Mouse (Mus musculus): ENCODE measurements around the gene Plekha6. TPM values are rescaled to one million over a fixed set of nuclear protein-coding genes. Genes with fewer than 3 reads are reported as not detected.

Gene Plekha6
- total RNA-seq, 1 experiment: 3.5 TPM

- Histone ChIP-seq H3K9me3 (ENCODE audit: control insufficient read depth, insufficient read depth, low read depth, low read length) (no peaks in the 10 kb centered on the region), H3K27ac (ENCODE audit: insufficient read depth, low read depth, low read length, poor library complexity, severe bottlenecking) (no peak overlapping the region), H3K9ac (ENCODE audit: insufficient read depth, low read depth, low read length, poor library complexity, severe bottlenecking) (no peak overlapping the region), H3K4me3 (ENCODE audit: insufficient read depth in 1 of 2, low read depth in 1 of 2, low read length in 2 of 2, poor library complexity in 1 of 2, severe bottlenecking in 1 of 2) (no peak overlapping the region), H3K36me3 (ENCODE audit: control insufficient read depth, insufficient read depth, low read length, poor library complexity, severe bottlenecking) (no peaks in the 10 kb centered on the region), H3K4me1 (ENCODE audit: control insufficient read depth in 2 of 2, insufficient read depth in 2 of 2, low read length in 2 of 2, poor library complexity in 1 of 2) (0 out of 4 replicates have a peak, but pooled peaks cover 0 to under 1% of the 10 kb centered on the region in 2 experiments)
- TF ChIP-seq ZC3H11A (IDR thresholded peaks at IDR 0.05; ENCODE audit: borderline replicate concordance, low read depth, low read length): no peak
- no peak for TF ChIP-seq ZNF384 (IDR thresholded peaks at IDR 0.05; ENCODE audit: low read depth, low read length)
- TF ChIP-seq CHD2 (IDR thresholded peaks at IDR 0.05; ENCODE audit: low read depth, low read length): no peak
- no peak for TF ChIP-seq MAFK (IDR thresholded peaks at IDR 0.05; ENCODE audit: insufficient read depth, low read depth, low read length)
- no peak for TF ChIP-seq HCFC1 (IDR thresholded peaks at IDR 0.05; ENCODE audit: borderline replicate concordance, insufficient read depth, low read length)
- in situ Hi-C loops (cut with MboI; ENCODE audit: low sequenced_read_pairs in 2 of 2, unreplicated experiment in 2 of 2): loop anchor here (25.0 kb wide), 2 partner anchors 210 to 460 kb away; partner anchors contain the start of genes Etnk2 (in 1 of the 2), Ren1 (in 1 of the 2) and Snrpe (in 1 of the 2)
- DNase-seq (ENCODE audit: low read depth, low spot score): no peak
Observed at GRCm38 (mm10) chr1:133152213-133152612, 11.8 kb upstream of the Plekha6 start.

DNA sequence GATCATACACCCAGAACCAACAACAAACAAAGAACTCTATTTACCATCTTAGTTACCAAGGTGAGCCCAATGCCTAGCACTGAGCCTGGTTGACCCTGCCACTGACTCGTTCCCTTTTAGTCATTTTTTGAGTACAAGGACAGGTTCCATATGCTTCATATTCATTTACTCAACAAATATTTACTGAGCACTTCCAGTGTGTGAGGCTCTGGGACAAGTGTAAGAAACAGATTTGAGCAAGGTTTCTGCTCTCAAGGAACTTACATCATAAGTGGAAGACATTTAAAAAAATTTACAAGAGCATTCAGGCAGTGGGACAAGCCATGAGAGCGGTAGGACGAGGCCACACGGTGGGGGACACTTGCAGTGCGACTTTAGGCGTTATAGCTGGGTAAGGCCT lies 8.7 kb upstream of the Plekha6 start:
- Histone ChIP-seq H3K27ac (ENCODE audit: insufficient read depth, low read depth, low read length, poor library complexity, severe bottlenecking) (no peak overlapping the region), H3K9me3 (ENCODE audit: control insufficient read depth, insufficient read depth, low read depth, low read length) (no peaks in the 10 kb centered on the region), H3K4me3 (ENCODE audit: insufficient read depth in 1 of 2, low read depth in 1 of 2, low read length in 2 of 2, poor library complexity in 1 of 2, severe bottlenecking in 1 of 2) (no peak overlapping the region), H3K9ac (ENCODE audit: insufficient read depth, low read depth, low read length, poor library complexity, severe bottlenecking) (no peak overlapping the region), H3K4me1 (ENCODE audit: control insufficient read depth in 2 of 2, insufficient read depth in 2 of 2, low read length in 2 of 2, poor library complexity in 1 of 2) (no peaks in the 10 kb centered on the region), H3K36me3 (ENCODE audit: control insufficient read depth, insufficient read depth, low read length, poor library complexity, severe bottlenecking) (no peaks in the 10 kb centered on the region)
- in situ Hi-C loops (cut with MboI; ENCODE audit: low sequenced_read_pairs in 2 of 2, unreplicated experiment in 2 of 2): loop anchor here (25.0 kb wide), 2 partner anchors 207 to 457 kb away; partner anchors contain the start of genes Etnk2 (in 1 of the 2), Ren1 (in 1 of the 2) and Snrpe (in 1 of the 2)
- TF ChIP-seq ZC3H11A (IDR thresholded peaks at IDR 0.05; ENCODE audit: borderline replicate concordance, low read depth, low read length) (no peak), CHD2 (IDR thresholded peaks at IDR 0.05; ENCODE audit: low read depth, low read length) (no peak), ZNF384 (IDR thresholded peaks at IDR 0.05; ENCODE audit: low read depth, low read length) (no peak), MAFK (IDR thresholded peaks at IDR 0.05; ENCODE audit: insufficient read depth, low read depth, low read length) (no peak), HCFC1 (IDR thresholded peaks at IDR 0.05; ENCODE audit: borderline replicate concordance, insufficient read depth, low read length) (no peak)
- DNase-seq (ENCODE audit: low read depth, low spot score): no peak

GRCm38 (mm10) chr1:133159128-133159564 lies 4.9 kb upstream of the Plekha6 start:
- no peak overlapping the region for H3K4me3 ChIP-seq (ENCODE audit: insufficient read depth in 1 of 2, low read depth in 1 of 2, low read length in 2 of 2, poor library complexity in 1 of 2, severe bottlenecking in 1 of 2)
- TF ChIP-seq ZNF384 (IDR thresholded peaks at IDR 0.05; ENCODE audit: low read depth, low read length) (no peak), ZC3H11A (IDR thresholded peaks at IDR 0.05; ENCODE audit: borderline replicate concordance, low read depth, low read length) (no peak)
- no peaks in the 10 kb centered on the region for H3K36me3 ChIP-seq (ENCODE audit: control insufficient read depth, insufficient read depth, low read length, poor library complexity, severe bottlenecking)
- no peaks in the 10 kb centered on the region for H3K9me3 ChIP-seq (ENCODE audit: control insufficient read depth, insufficient read depth, low read depth, low read length)
- in situ Hi-C loops (cut with MboI; ENCODE audit: low sequenced_read_pairs in 2 of 2, unreplicated experiment in 2 of 2): loop anchor here (25.0 kb wide), 2 partner anchors 203 to 453 kb away; partner anchors contain the start of genes Etnk2 (in 1 of the 2), Ren1 (in 1 of the 2) and Snrpe (in 1 of the 2)
- H3K27ac ChIP-seq (ENCODE audit: insufficient read depth, low read depth, low read length, poor library complexity, severe bottlenecking): no peak overlapping the region
- H3K4me1 ChIP-seq (ENCODE audit: control insufficient read depth in 2 of 2, insufficient read depth in 2 of 2, low read length in 2 of 2, poor library complexity in 1 of 2): 0 out of 4 replicates have a peak, but pooled peaks cover 0 to 2% of the 10 kb centered on the region in 2 experiments
- H3K9ac ChIP-seq (ENCODE audit: insufficient read depth, low read depth, low read length, poor library complexity, severe bottlenecking): no peak overlapping the region
- no peak for DNase-seq (ENCODE audit: low read depth, low spot score)

GRCm38 (mm10) chr1:133161559-133161958 lies 2.5 kb upstream of the Plekha6 start:
- no peak overlapping the region for H3K27ac ChIP-seq (ENCODE audit: insufficient read depth, low read depth, low read length, poor library complexity, severe bottlenecking)
- no peak overlapping the region for H3K9ac ChIP-seq (ENCODE audit: insufficient read depth, low read depth, low read length, poor library complexity, severe bottlenecking)
- H3K4me1 ChIP-seq (ENCODE audit: control insufficient read depth in 2 of 2, insufficient read depth in 2 of 2, low read length in 2 of 2, poor library complexity in 1 of 2): peaks cover 0 to 2% of the 10 kb centered on the region in 2 experiments; a peak in 1 of 4 replicates
- TF ChIP-seq ZNF384 (IDR thresholded peaks at IDR 0.05; ENCODE audit: low read depth, low read length): no peak
- TF ChIP-seq CHD2 (IDR thresholded peaks at IDR 0.05; ENCODE audit: low read depth, low read length): no peak
- TF ChIP-seq MAFK (IDR thresholded peaks at IDR 0.05; ENCODE audit: insufficient read depth, low read depth, low read length): no peak
- TF ChIP-seq ZC3H11A (IDR thresholded peaks at IDR 0.05; ENCODE audit: borderline replicate concordance, low read depth, low read length): no peak
- TF ChIP-seq HCFC1 (IDR thresholded peaks at IDR 0.05; ENCODE audit: borderline replicate concordance, insufficient read depth, low read length): no peak
- no peaks in the 10 kb centered on the region for H3K36me3 ChIP-seq (ENCODE audit: control insufficient read depth, insufficient read depth, low read length, poor library complexity, severe bottlenecking)
- in situ Hi-C loops (cut with MboI; ENCODE audit: low sequenced_read_pairs in 2 of 2, unreplicated experiment in 2 of 2): loop anchor here (25.0 kb wide), 2 partner anchors 201 to 451 kb away; partner anchors contain the start of genes Etnk2 (in 1 of the 2), Ren1 (in 1 of the 2) and Snrpe (in 1 of the 2)
- H3K4me3 ChIP-seq (ENCODE audit: insufficient read depth in 1 of 2, low read depth in 1 of 2, low read length in 2 of 2, poor library complexity in 1 of 2, severe bottlenecking in 1 of 2): no peak overlapping the region
- DNase-seq (ENCODE audit: low read depth, low spot score): no peak
- no peaks in the 10 kb centered on the region for H3K9me3 ChIP-seq (ENCODE audit: control insufficient read depth, insufficient read depth, low read depth, low read length)

Measured in ES-E14 (cell line).